Mouse (Mus musculus): ENCODE data around the gene Odc1. TPM values are rescaled to one million over a fixed set of nuclear protein-coding genes. Genes with fewer than 3 reads are reported as not detected.

Gene Odc1
- total and polyA plus RNA-seq, 2 experiments from 2014 or later, result 67.4 to 172 TPM

GRCm38 (mm10) chr12:17530825-17531224 lies 13.8 kb upstream of the Odc1 start:
- DNase-seq (ENCODE audit: low spot score), result no peak
- no peaks in the 10 kb centered on the region for H3K27me3 ChIP-seq (ENCODE audit: control insufficient read depth, insufficient read depth, low read length)
- 63% methylated on average over 4 of the region's 4 CpGs for whole genome bisulfite sequencing
- H3K36me3 ChIP-seq (replicated peaks; ENCODE audit: control insufficient read depth, insufficient read depth, low read length), result no peaks in the 10 kb centered on the region
- H3K4me2 ChIP-seq (ENCODE audit: low read depth, low read length), result no peak overlapping the region
- ATAC-seq (ENCODE audit: insufficient read depth, low read depth), result no peak
- H3K4me1 ChIP-seq (ENCODE audit: control insufficient read depth, insufficient read depth), result no peaks in the 10 kb centered on the region
- H3K4me3 ChIP-seq (ENCODE audit: low read depth, low read length), result no peak overlapping the region
- no peak for TF ChIP-seq EP300 (IDR thresholded peaks at IDR 0.05; ENCODE audit: low read depth)
- TF ChIP-seq CTCF (IDR thresholded peaks at IDR 0.05; ENCODE audit: low read depth), result no peak
- no peak overlapping the region for H3K9ac ChIP-seq (replicated peaks; ENCODE audit: low read depth, low read length)
- no peaks in the 10 kb centered on the region for H3K9me3 ChIP-seq (replicated peaks; ENCODE audit: control insufficient read depth, low read length)
- no peak overlapping the region for H3K27ac ChIP-seq (ENCODE audit: low read depth)

- no peak for TF ChIP-seq EP300 (IDR thresholded peaks at IDR 0.05; ENCODE audit: low read depth)
- TF ChIP-seq CTCF (IDR thresholded peaks at IDR 0.05; ENCODE audit: low read depth), result no peak
- no peak overlapping the region for H3K4me3 ChIP-seq (ENCODE audit: low read depth, low read length)
- no peak overlapping the region for H3K27ac ChIP-seq (ENCODE audit: low read depth)
- WGBS, result 81% methylated on average over 3 of the region's 3 CpGs
- no peak overlapping the region for H3K4me2 ChIP-seq (ENCODE audit: low read depth, low read length)
- no peaks in the 10 kb centered on the region for H3K9me3 ChIP-seq (replicated peaks; ENCODE audit: control insufficient read depth, low read length)
- H3K9ac ChIP-seq (replicated peaks; ENCODE audit: low read depth, low read length), result no peak overlapping the region
- H3K27me3 ChIP-seq (ENCODE audit: control insufficient read depth, insufficient read depth, low read length), result no peaks in the 10 kb centered on the region
- no peaks in the 10 kb centered on the region for H3K4me1 ChIP-seq (ENCODE audit: control insufficient read depth, insufficient read depth)
- DNase-seq (ENCODE audit: low spot score) (no peak), ATAC-seq (ENCODE audit: insufficient read depth, low read depth) (no peak)
- H3K36me3 ChIP-seq (replicated peaks; ENCODE audit: control insufficient read depth, insufficient read depth, low read length), result no peaks in the 10 kb centered on the region
Measured at GRCm38 (mm10) chr12:17536222-17536621, 8.4 kb upstream of the Odc1 start.

- no peak overlapping the region for H3K27ac ChIP-seq (ENCODE audit: low read depth)
- H3K4me3 ChIP-seq (ENCODE audit: low read depth, low read length), result no peak overlapping the region
- DNase-seq (ENCODE audit: low spot score) (no peak), ATAC-seq (ENCODE audit: insufficient read depth, low read depth) (no peak)
- H3K4me1 ChIP-seq (ENCODE audit: control insufficient read depth, insufficient read depth), result no peaks in the 10 kb centered on the region
- no peak overlapping the region for H3K4me2 ChIP-seq (ENCODE audit: low read depth, low read length)
- TF ChIP-seq CTCF (IDR thresholded peaks at IDR 0.05; ENCODE audit: low read depth), result no peak
- no peak for TF ChIP-seq EP300 (IDR thresholded peaks at IDR 0.05; ENCODE audit: low read depth)
- WGBS, result 86% methylated on average over 3 of the region's 3 CpGs
- no peaks in the 10 kb centered on the region for H3K36me3 ChIP-seq (replicated peaks; ENCODE audit: control insufficient read depth, insufficient read depth, low read length)
- no peak overlapping the region for H3K9ac ChIP-seq (replicated peaks; ENCODE audit: low read depth, low read length)
- H3K9me3 ChIP-seq (replicated peaks; ENCODE audit: control insufficient read depth, low read length), result no peaks in the 10 kb centered on the region
- no peaks in the 10 kb centered on the region for H3K27me3 ChIP-seq (ENCODE audit: control insufficient read depth, insufficient read depth, low read length)
Measured at GRCm38 (mm10) chr12:17537147-17537546, 7.4 kb upstream of the Odc1 start.

DNA sequence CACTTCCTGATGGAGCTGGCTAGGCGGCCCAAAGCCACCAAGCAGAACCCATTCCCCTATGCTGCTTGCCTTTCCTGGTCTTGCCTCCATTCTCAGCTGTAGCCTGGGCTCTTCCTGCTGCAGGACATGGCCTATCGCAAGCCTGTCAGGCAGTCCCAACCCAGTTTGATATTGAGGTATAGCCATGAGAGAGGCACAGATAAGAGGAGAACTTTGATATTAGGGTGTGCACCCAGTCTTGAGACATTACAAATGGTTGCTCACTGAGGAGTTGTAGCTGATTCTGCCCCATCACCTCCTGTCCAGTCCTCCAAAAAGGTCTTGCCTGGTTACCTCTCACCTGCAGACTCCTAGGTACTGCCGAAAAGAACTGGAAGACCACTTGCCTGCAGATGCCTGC lies 6.5 kb upstream of the Odc1 start:
- no peak for ATAC-seq (ENCODE audit: insufficient read depth, low read depth)

DNA sequence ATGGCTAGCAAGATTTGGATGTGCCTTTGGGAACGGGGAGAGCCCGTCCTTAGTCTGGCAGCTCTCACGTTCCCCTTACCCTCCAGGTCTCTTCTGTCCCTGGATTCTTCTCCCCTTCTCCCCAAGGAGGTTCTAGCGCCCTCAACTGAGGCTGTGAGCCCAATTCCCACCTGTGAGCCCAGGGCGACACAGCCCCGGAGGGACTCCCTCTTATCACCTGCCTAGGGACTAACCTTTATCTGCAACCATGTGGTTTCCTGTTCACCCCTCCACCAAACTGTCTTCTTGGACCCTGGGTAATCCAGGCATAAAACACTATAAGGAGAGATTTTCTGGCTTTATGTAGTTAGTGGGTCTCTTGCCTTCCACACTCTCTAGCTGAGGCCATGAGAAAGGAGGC lies 5.6 kb upstream of the Odc1 start:
- no peaks in the 10 kb centered on the region for H3K36me3 ChIP-seq (replicated peaks; ENCODE audit: control insufficient read depth, insufficient read depth, low read length)
- ATAC-seq (ENCODE audit: insufficient read depth, low read depth) (no peak), DNase-seq (ENCODE audit: low spot score) (no peak)
- no peak overlapping the region for H3K4me3 ChIP-seq (ENCODE audit: low read depth, low read length)
- H3K9me3 ChIP-seq (replicated peaks; ENCODE audit: control insufficient read depth, low read length), result no peaks in the 10 kb centered on the region
- H3K9ac ChIP-seq (replicated peaks; ENCODE audit: low read depth, low read length), result no peak overlapping the region
- TF ChIP-seq CTCF (IDR thresholded peaks at IDR 0.05; ENCODE audit: low read depth), result no peak
- TF ChIP-seq EP300 (IDR thresholded peaks at IDR 0.05; ENCODE audit: low read depth), result no peak
- H3K27me3 ChIP-seq (ENCODE audit: control insufficient read depth, insufficient read depth, low read length), result no peaks in the 10 kb centered on the region
- no peaks in the 10 kb centered on the region; the same call in 1 of the 2 replicates for H3K4me1 ChIP-seq (ENCODE audit: control insufficient read depth, insufficient read depth)
- 54% methylated on average over 6 of the region's 6 CpGs for WGBS
- H3K27ac ChIP-seq (ENCODE audit: low read depth), result no peak overlapping the region
- no peak overlapping the region for H3K4me2 ChIP-seq (ENCODE audit: low read depth, low read length)

More for the DNA sequence above, 6.5 kb upstream of the Odc1 start:
- Histone ChIP-seq H3K9ac (replicated peaks; ENCODE audit: low read depth, low read length) (no peak overlapping the region), H3K4me1 (ENCODE audit: control insufficient read depth, insufficient read depth) (no peaks in the 10 kb centered on the region), H3K4me3 (ENCODE audit: low read depth, low read length) (no peak overlapping the region), H3K27me3 (ENCODE audit: control insufficient read depth, insufficient read depth, low read length) (no peaks in the 10 kb centered on the region), H3K4me2 (ENCODE audit: low read depth, low read length) (no peak overlapping the region), H3K27ac (ENCODE audit: low read depth) (no peak overlapping the region), H3K36me3 (replicated peaks; ENCODE audit: control insufficient read depth, insufficient read depth, low read length) (no peaks in the 10 kb centered on the region), H3K9me3 (replicated peaks; ENCODE audit: control insufficient read depth, low read length) (no peaks in the 10 kb centered on the region)
- no peak for DNase-seq (ENCODE audit: low spot score)
- no peak for TF ChIP-seq EP300 (IDR thresholded peaks at IDR 0.05; ENCODE audit: low read depth)
- no peak for TF ChIP-seq CTCF (IDR thresholded peaks at IDR 0.05; ENCODE audit: low read depth)
- 87% methylated on average over 3 of the region's 3 CpGs for WGBS

GRCm38 (mm10) chr12:17540040-17540552 lies 4.5 kb upstream of the Odc1 start:
- H3K27me3 ChIP-seq (ENCODE audit: control insufficient read depth, insufficient read depth, low read length), result no peaks in the 10 kb centered on the region
- DNase-seq (ENCODE audit: low spot score), result no peak
- no peak overlapping the region for H3K4me2 ChIP-seq (ENCODE audit: low read depth, low read length)
- TF ChIP-seq EP300 (IDR thresholded peaks at IDR 0.05; ENCODE audit: low read depth), result no peak
- TF ChIP-seq CTCF (IDR thresholded peaks at IDR 0.05; ENCODE audit: low read depth), result no peak
- H3K4me3 ChIP-seq (ENCODE audit: low read depth, low read length), result no peak overlapping the region
- H3K9me3 ChIP-seq (replicated peaks; ENCODE audit: control insufficient read depth, low read length), result no peaks in the 10 kb centered on the region
- H3K9ac ChIP-seq (replicated peaks; ENCODE audit: low read depth, low read length), result no peak overlapping the region
- H3K4me1 ChIP-seq (ENCODE audit: control insufficient read depth, insufficient read depth), result no peaks in the 10 kb centered on the region; the same call in 1 of the 2 replicates
- 79% methylated on average over 6 of the region's 6 CpGs for WGBS
- ATAC-seq (ENCODE audit: insufficient read depth, low read depth), result no peak
- no peaks in the 10 kb centered on the region for H3K36me3 ChIP-seq (replicated peaks; ENCODE audit: control insufficient read depth, insufficient read depth, low read length)
- H3K27ac ChIP-seq (ENCODE audit: low read depth), result no peak overlapping the region

All from heart, postnatal 0 days (tissue).